Mouse (Mus musculus) hindbrain, embryonic 16.5 days (tissue): Measurements from ENCODE around the gene Kcnk18. TPM values are rescaled to one million over a fixed set of nuclear protein-coding genes. Genes with fewer than 3 reads are reported as not detected.

Experiments
- ATAC-seq: fragments of 200-750 bp; cut with Nextera tagmentation; 2 replicates; pipeline ENCODE4 v1.8.0; 2017; ENCODE audit warnings: moderate TSS enrichment, moderate library complexity
- H3K27ac ChIP-seq: fragments of 300-500 bp; sonication (generic); 2 replicates; pipeline ENCODE4 v1.5.1; 2014; ENCODE audit warnings: low read depth, mild to moderate bottlenecking, control low read depth, low read length, moderate library complexity
- H3K27me3 ChIP-seq: fragments of 300-500 bp; sonication (generic); replicated peaks from 2 replicates; pipeline ENCODE4 v1.6.1; 2014; ENCODE audit warnings: low read length; ENCODE audit not compliant: control insufficient read depth, insufficient read depth
- H3K36me3 ChIP-seq: fragments of 300-500 bp; sonication (generic); 2 replicates; pipeline ENCODE4 v1.6.1; 2014; ENCODE audit warnings: mild to moderate bottlenecking, low read length, moderate library complexity, mixed read lengths; ENCODE audit not compliant: control insufficient read depth, insufficient read depth
- H3K4me1 ChIP-seq: fragments of 300-500 bp; sonication (generic); 2 replicates; pipeline ENCODE4 v1.6.1; 2014; ENCODE audit warnings: low read depth, low read length; ENCODE audit not compliant: control insufficient read depth, insufficient read depth
- H3K4me2 ChIP-seq: fragments of 300-500 bp; sonication (generic); 2 replicates; pipeline ENCODE4 v1.6.1; 2014; ENCODE audit warnings: mild to moderate bottlenecking, low read length, control low read depth, moderate library complexity
- H3K4me3 ChIP-seq: fragments of 300-500 bp; sonication (generic); 2 replicates; pipeline ENCODE4 v1.5.1; 2014; ENCODE audit warnings: mild to moderate bottlenecking, low read length, control low read depth, moderate library complexity
- H3K9ac ChIP-seq: fragments of 300-500 bp; sonication (generic); 2 replicates; pipeline ENCODE4 v1.6.1; 2014; ENCODE audit warnings: low read depth, mild to moderate bottlenecking, control low read depth, low read length, moderate library complexity
- H3K9me3 ChIP-seq: fragments of 300-500 bp; sonication (generic); 2 replicates; pipeline ENCODE4 v1.6.1; 2014; ENCODE audit warnings: mild to moderate bottlenecking, low read length, moderate library complexity; ENCODE audit not compliant: control insufficient read depth
- WGBS: fragments of 180-500 bp; shearing (Covaris S2); extraction: QIAGEN DNeasy Blood & Tissue Kit; methylation state at CpG from one replicate; pipeline ENCODE4 v1.1.7; 2014; 5-methylcytosine and 5-hydroxymethylcytosine counted together
- polyA plus RNA-seq: library from polyadenylated mRNA; unstranded; fragments of >200 nt; fragmentation: Nextera tagmentation; extraction: Ambion mirVana; gene quantifications from 2 replicates; pipeline ENCODE4 v1.2.1, GENCODE M21; 2015

Kcnk18 gene
- polyA plus RNA-seq, 1 experiment from 2014 or later: 0.05 TPM

DNA sequence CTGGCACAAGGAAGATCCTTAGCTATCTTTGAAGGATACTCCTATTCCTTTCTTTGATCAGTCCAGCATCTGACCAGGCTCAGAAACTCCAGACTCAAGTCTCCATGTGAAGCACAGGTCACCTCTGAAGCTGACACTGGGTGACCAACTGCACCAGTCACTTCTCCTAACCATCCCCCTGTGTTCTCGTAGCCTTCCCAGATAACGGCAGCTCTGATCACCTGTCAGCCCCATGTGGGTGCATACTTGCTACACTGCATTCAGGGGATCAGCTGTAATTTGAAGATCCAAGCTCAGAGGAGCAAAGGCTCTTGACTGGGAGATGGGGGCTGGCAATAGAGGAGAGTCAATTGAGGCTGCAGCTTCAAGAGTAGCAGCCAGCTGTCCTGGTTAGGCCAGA lies 10.0 kb upstream of the Kcnk18 start:
- WGBS: 70% methylated on average over 2 of the region's 2 CpGs
- ATAC-seq: no peak
- H3K36me3 ChIP-seq: no peaks in the 10 kb centered on the region
- no peak overlapping the region for H3K4me2 ChIP-seq
- H3K27ac ChIP-seq: no peak overlapping the region
- no peak overlapping the region for H3K9ac ChIP-seq
- no peaks in the 10 kb centered on the region for H3K4me1 ChIP-seq
- H3K4me3 ChIP-seq: no peak overlapping the region
- no peaks in the 10 kb centered on the region for H3K9me3 ChIP-seq
- peaks cover 9% of the 10 kb centered on the region for H3K27me3 ChIP-seq

DNA sequence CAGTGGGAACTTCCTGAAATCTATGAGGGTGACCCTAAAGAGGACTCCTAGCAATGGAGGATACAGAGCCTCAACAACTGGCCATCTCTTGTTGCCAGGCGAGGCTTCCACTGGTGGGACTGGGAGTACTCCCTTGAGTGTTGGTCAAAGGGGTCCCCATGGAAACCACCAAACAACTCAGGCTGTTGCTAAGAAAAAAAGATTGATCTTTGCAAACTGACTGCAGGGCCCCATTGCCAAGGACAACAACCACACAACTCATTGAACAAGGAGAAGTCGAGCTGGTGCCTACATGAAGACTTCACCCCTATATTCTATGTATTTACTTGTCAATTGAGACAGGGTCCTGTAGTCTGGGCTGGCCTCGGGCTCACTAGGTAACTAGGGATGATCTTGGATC lies 2.1 kb upstream of the Kcnk18 start:
- peaks cover 8% of the 10 kb centered on the region for H3K27me3 ChIP-seq
- H3K9me3 ChIP-seq: no peaks in the 10 kb centered on the region
- WGBS: 54% methylated on average over 3 of the region's 3 CpGs
- H3K27ac ChIP-seq: no peak overlapping the region
- H3K4me2 ChIP-seq: no peak overlapping the region
- no peak for ATAC-seq
- H3K4me3 ChIP-seq: no peak overlapping the region
- H3K36me3 ChIP-seq: no peaks in the 10 kb centered on the region
- H3K9ac ChIP-seq: no peak overlapping the region
- no peaks in the 10 kb centered on the region for H3K4me1 ChIP-seq

DNA sequence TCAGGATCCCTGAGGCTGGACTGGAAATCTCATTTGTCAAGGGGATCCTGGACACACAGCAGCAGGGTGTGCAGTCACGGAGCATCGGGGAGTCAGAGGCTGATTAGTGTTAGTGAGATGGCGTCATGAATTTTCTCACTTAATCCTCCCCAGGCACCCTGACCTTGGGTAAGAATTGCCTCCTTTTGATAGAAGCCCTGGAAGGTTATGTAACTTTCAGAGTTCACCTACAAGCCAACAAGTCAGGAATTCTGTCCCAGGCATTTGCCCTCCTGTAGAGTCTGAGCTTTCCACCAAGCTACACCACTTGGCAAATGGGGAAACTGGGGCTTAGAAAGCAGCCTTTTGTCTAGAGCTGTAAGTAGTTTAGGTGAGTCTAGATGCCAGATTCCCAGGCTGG lies 2.1 kb downstream of the Kcnk18 start:
- H3K27me3 ChIP-seq: peaks cover 3% of the 10 kb centered on the region
- no peak for ATAC-seq
- no peak overlapping the region for H3K4me3 ChIP-seq
- H3K36me3 ChIP-seq: no peaks in the 10 kb centered on the region
- WGBS: 65% methylated on average over 3 of the region's 3 CpGs
- no peaks in the 10 kb centered on the region for H3K9me3 ChIP-seq
- no peaks in the 10 kb centered on the region for H3K4me1 ChIP-seq
- H3K27ac ChIP-seq: no peak overlapping the region
- no peak overlapping the region for H3K9ac ChIP-seq
- no peak overlapping the region for H3K4me2 ChIP-seq

DNA sequence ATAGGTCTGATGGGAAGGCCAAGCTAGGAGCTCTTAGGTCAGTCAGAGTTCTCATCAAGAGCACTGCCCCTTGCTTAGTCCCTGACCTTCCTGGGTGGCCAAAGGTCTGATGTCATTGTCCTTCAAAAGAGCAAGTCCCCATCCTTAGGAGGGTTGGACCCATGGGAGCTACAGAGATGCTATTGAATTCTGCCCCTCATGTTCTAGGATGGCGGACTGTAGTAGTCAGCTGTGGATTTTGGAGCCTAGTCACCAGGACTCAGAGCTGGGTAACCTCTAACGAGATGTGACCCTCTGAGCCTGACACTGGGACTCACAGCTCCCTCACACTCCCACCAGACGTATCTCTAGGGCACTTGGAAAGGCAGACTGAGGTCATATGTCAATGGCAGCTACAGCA lies 9.4 kb downstream of the Kcnk18 start:
- Histone ChIP-seq H3K9ac (no peak overlapping the region), H3K9me3 (no peaks in the 10 kb centered on the region), H3K27ac (no peak overlapping the region), H3K27me3 (no peaks in the 10 kb centered on the region; the same call in 1 of the 2 replicates), H3K4me3 (no peak overlapping the region), H3K36me3 (no peaks in the 10 kb centered on the region), H3K4me1 (no peaks in the 10 kb centered on the region), H3K4me2 (no peak overlapping the region)
- ATAC-seq: no peak
- WGBS: 76% methylated on average over 3 of the region's 3 CpGs

DNA sequence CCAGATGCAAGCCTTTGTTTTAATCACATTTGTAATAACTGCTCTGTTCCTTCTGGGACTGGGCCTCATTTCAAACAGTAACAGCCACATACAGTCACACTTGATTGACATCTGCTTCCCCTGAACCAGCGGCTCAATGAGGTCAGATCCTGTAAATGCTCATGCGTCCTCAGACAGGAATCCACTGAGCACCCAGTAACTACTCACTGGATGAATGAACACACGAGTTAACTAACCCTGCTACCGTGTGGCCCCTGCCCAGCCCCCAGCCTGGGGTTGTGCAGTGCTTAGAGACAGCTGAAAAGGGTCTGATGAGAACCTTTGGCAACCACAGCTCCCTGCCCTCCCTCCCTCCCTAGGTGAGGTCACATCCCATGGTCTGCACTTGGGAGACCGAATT lies 13.8 kb downstream of the Kcnk18 start:
- no peak overlapping the region for H3K4me2 ChIP-seq
- H3K9ac ChIP-seq: no peak overlapping the region
- H3K4me3 ChIP-seq: no peak overlapping the region
- H3K4me1 ChIP-seq: no peaks in the 10 kb centered on the region
- H3K27ac ChIP-seq: no peak overlapping the region
- H3K9me3 ChIP-seq: no peaks in the 10 kb centered on the region; the same call in 1 of the 2 replicates
- no peaks in the 10 kb centered on the region for H3K36me3 ChIP-seq
- H3K27me3 ChIP-seq: no peaks in the 10 kb centered on the region; the same call in 1 of the 2 replicates
- 64% methylated on average over 5 of the region's 5 CpGs for WGBS
- no peak for ATAC-seq

DNA sequence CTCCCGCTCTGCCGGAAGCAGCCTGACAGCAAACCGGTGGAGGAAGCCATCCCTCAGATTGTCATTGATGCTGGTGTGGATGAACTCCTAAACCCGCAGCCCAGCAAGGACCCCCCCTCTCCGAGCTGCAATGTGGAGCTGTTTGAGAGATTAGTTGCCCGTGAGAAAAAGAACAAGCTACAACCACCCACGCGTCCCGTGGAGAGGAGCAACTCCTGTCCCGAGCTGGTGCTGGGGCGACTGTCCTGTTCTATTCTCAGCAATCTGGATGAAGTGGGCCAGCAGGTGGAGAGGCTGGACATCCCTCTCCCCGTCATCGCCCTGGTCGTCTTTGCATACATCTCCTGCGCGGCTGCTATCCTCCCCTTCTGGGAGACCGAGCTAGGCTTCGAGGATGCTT lies 16.0 kb downstream of the Kcnk18 start:
- no peak for ATAC-seq
- 88% methylated on average over 18 of the region's 18 CpGs for WGBS
- Histone ChIP-seq H3K4me3 (no peak overlapping the region), H3K4me2 (no peak overlapping the region), H3K9me3 (no peaks in the 10 kb centered on the region; the same call in 1 of the 2 replicates), H3K4me1 (no peaks in the 10 kb centered on the region), H3K9ac (no peak overlapping the region), H3K27me3 (no peaks in the 10 kb centered on the region), H3K36me3 (no peaks in the 10 kb centered on the region), H3K27ac (no peak overlapping the region)

DNA sequence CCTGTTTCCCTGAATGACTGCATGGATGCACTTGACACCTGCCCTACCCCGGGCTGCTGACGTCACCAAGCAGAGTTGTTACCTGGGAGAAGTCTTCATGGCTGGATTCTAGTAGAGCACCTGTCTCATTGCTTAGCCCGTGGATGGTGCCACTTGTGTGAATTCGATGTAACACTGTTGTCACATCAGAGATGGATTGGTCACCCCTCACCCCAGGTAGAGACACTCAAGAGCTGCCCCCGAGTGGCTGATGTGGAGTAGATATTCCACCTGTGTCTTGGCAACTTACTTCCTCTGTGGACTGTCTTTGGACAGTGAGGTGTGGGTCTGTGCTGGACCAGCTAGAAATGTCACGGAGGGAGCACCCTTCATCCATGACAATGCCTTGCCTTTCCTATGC lies 17.0 kb downstream of the Kcnk18 start:
- H3K9me3 ChIP-seq: no peaks in the 10 kb centered on the region; the same call in 1 of the 2 replicates
- no peak overlapping the region for H3K27ac ChIP-seq
- no peaks in the 10 kb centered on the region for H3K27me3 ChIP-seq
- no peak overlapping the region for H3K4me3 ChIP-seq
- no peaks in the 10 kb centered on the region for H3K4me1 ChIP-seq
- no peak for ATAC-seq
- H3K4me2 ChIP-seq: no peak overlapping the region
- whole genome bisulfite sequencing: 82% methylated on average over 6 of the region's 6 CpGs
- no peak overlapping the region for H3K9ac ChIP-seq
- H3K36me3 ChIP-seq: no peaks in the 10 kb centered on the region

DNA sequence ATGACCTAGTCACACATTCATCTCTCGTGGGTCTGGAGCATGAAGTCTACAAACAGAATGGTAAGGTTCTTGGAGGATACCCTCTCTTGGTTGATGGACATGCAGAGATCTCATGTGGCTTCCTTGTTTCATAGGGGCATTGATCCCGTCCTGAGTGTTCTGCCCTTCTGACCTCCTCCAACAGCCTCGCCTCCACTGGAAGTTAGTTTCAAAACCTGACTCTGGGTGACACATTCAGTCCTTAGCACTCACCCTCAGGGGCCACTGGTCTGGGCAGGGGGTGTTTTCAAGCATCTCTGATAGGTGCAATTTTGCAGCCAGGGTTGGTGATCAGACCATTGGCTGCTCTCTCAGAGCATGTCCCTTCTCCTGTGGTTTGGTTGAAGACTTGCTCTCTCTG lies 19.6 kb downstream of the Kcnk18 start:
- Histone ChIP-seq H3K36me3 (no peaks in the 10 kb centered on the region), H3K9ac (no peak overlapping the region), H3K4me2 (no peak overlapping the region), H3K27ac (no peak overlapping the region), H3K4me3 (no peak overlapping the region), H3K4me1 (no peaks in the 10 kb centered on the region), H3K27me3 (no peaks in the 10 kb centered on the region), H3K9me3 (no peaks in the 10 kb centered on the region; the same call in 1 of the 2 replicates)
- no peak for ATAC-seq
- WGBS: 77% methylated on average over 3 of the region's 3 CpGs

DNA sequence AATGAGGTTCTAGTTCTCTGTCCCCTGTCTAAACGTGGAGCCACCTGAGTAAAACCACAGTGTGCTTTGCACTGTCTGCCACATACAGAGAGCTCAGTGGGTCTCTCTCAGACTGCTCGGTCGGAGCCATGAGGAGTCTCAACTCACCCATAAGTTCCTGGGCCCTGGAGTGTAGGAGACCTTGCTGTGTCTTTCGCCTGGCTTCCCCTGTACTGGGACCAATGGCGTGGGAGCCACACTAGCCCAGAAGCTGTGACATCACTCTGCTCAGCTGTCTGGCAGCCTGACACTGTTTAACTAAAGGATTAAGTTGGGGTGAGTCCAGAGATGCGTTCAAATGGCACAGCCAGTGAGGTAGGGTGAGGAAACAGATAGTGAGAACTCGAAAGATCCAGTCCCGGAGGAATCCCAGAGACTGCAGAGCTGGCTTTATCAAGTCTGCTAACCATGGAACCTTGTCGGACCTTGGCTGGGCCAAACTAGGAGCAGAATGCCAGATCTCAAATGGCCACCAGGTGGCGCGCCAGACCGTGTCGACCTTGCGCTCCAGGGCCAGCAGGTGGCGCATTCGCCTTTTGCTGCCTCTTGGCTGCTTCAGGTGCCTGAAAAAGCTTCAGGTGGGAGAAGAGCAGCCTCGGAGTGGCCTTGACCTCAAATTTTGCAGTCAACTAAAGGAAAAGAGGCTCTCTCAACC lies 20.3 kb downstream of the Kcnk18 start:
- no peaks in the 10 kb centered on the region for H3K36me3 ChIP-seq
- H3K4me1 ChIP-seq: no peaks in the 10 kb centered on the region
- H3K9me3 ChIP-seq: no peaks in the 10 kb centered on the region
- peak; percentile 63 for ATAC-seq
- no peak overlapping the region for H3K9ac ChIP-seq
- no peak overlapping the region for H3K27ac ChIP-seq
- H3K4me2 ChIP-seq: no peak overlapping the region
- no peak overlapping the region for H3K4me3 ChIP-seq
- WGBS: 26% methylated on average over 17 of the region's 17 CpGs
- H3K27me3 ChIP-seq: no peaks in the 10 kb centered on the region
